Mouse (Mus musculus) lung, adult 2 months (tissue): ENCODE results near the gene H2-Oa.

Experiments
- CTCF ChIP-seq: fragments of 200-500 bp; IDR thresholded peaks from 2 replicates; pipeline ENCODE4 v1.5.1; 2011; ENCODE audit warnings: mild to moderate bottlenecking, low read length, control low read depth; ENCODE audit not compliant: insufficient read depth
- POLR2A ChIP-seq: fragments of 200-500 bp; IDR thresholded peaks from 2 replicates; pipeline ENCODE4 v1.6.1; 2011; ENCODE audit warnings: low read depth, mild to moderate bottlenecking, control low read depth, low read length, borderline replicate concordance; ENCODE audit errors: extremely low read depth

DNA sequence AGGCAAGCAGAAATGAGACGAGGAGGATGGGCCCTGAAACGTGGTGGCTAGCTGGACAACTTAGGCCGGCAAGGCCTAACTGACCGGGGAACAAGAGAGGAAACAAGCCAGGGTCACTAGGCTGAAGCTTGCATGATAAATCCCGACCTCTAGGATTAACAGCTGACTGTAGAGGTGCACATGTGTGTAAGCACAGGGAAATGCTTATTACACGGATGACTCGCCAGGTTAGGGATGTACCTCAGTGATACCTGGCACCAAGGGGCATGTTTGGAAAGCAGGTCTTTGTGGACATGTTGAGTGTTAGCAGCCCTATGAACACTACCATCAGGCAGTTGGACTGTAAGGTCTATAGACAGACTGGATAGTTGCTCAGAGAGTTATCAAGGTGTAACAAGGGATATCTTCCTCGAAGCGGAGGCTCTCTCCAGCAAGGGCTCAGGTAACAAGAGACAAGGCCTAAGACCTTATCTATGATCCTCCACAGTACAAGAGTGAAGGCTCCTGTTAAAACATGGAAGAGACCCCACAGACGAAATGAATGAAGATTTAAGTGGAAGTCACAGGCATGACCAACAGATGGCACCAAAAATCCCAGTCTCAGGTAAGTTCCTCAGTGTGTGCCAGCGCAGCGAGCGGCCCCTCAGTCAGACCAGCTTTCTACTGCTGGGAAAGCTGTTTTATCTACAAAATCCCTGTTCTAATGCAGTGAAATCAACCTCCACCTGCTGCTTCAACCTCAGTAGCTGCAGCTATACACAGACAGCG, 17.1 kb downstream of the H2-Oa start:
- TF ChIP-seq POLR2A (no peak), CTCF (no peak; the same call in 1 of the 2 replicates)
